Mouse (Mus musculus) left cerebral cortex, adult 2 months (tissue): Measurements from ENCODE around the gene Kifc3. TPM values are rescaled to one million over a fixed set of nuclear protein-coding genes. Genes with fewer than 3 reads are reported as not detected.

Experiments
- DNase-seq, 2 experiments: peaks; one replicate each; pipeline ENCODE4 v3.0.0; 2021 to 2022; ENCODE audit warnings: low spot score in 2 of 2, mixed read lengths in 1 of 2; ENCODE audit errors: extremely low spot score in 1 of 2
- H3K27ac ChIP-seq: fragments of 200-600 bp; 2 replicates; pipeline ENCODE4 v1.8.1; 2022
- H3K4me3 ChIP-seq: fragments of 200-600 bp; 2 replicates; pipeline ENCODE4 v1.8.1; 2022
- CTCF ChIP-seq: fragments of 200-600 bp; IDR thresholded peaks from 2 replicates; pipeline ENCODE4 v1.8.1; 2022; ENCODE audit warnings: antibody characterized with exemption, mild to moderate bottlenecking, moderate library complexity
- intact Hi-C: fragments of 180-260 bp; cut with DNase I; formaldehyde crosslinking; loops from one replicate; pipeline ENCODE4 v1.15.1; 2025
- total RNA-seq, 2 experiments: library from RNA; stranded (reverse); gene quantifications; 2 replicates each; pipeline ENCODE4 v1.2.3; 2021

The Kifc3 gene
- total RNA-seq, 2 experiments from 2014 or later, result 58.4 to 61.5 TPM

DNA sequence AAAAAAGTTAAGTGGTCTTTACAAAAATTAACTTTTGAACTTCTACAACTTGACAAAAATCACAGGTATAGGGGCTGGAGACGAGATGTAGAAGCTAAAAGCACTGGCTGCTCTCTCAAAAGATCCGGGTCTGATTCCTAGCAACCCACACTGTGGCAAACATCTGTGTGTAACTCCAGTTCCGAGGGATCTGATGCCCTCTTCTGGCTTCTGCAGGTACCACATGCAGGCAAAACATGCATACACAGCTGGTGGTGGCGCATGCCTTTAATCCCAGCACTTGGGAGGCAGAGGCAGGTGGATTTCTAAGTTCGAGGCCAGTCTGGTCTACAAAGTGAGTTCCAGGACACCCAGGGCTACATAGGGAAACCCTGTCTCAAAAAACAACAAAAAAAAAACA lies 79.2 kb downstream of the Kifc3 start:
- intact Hi-C loops, result no loop called here
- H3K27ac ChIP-seq, result no peak overlapping the region
- no peak overlapping the region for H3K4me3 ChIP-seq
- peak; percentile 38 for TF ChIP-seq CTCF
- no peak for DNase-seq

DNA sequence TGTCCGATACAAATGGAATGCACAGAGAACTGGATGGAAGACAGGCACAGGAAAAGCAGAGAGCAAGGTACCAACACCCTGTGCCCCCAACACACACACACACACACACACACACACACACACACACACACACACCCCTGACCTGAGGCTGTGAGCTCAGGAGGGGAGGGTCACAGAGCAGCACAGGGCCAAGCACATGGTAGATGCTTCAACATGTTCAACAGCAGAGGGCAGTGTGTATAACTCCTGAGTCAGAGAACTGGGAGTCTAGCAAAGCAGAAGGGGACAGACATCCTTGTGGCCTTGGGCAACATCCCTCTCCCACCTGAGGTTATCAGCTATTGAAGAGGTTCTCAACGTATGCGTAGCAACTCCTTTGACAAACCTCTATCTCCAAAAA lies 88.9 kb downstream of the Kifc3 start:
- TF ChIP-seq CTCF, result peak; percentile 61
- peak in 1 of 2 experiments; percentile 14 for DNase-seq
- intact Hi-C loops, result no loop called here
- no peak overlapping the region for H3K4me3 ChIP-seq
- H3K27ac ChIP-seq, result no peak overlapping the region

DNA sequence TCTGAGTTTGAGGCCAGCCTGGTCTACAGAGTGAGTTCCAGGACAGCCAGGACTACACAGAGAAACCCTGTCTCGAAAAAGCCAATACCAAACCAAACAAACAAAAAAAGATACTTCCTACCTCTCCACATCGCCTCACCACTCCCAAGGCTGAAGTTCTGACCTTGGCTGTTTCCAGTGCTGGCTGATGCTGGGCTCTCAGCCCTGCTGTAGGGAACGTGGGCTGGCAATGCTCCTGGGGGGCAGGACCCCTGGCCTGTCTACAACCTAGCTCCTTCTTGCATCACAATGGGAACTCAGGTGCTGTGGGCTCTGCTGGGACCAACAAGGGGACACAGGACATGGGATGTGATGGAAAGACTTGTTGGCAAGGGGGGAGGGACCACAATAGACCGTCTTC lies 89.5 kb downstream of the Kifc3 start:
- TF ChIP-seq CTCF, result no peak
- intact Hi-C loops, result no loop called here
- no peak overlapping the region for H3K27ac ChIP-seq
- H3K4me3 ChIP-seq, result no peak overlapping the region
- DNase-seq, result peak in 1 of 2 experiments; percentile 8

DNA sequence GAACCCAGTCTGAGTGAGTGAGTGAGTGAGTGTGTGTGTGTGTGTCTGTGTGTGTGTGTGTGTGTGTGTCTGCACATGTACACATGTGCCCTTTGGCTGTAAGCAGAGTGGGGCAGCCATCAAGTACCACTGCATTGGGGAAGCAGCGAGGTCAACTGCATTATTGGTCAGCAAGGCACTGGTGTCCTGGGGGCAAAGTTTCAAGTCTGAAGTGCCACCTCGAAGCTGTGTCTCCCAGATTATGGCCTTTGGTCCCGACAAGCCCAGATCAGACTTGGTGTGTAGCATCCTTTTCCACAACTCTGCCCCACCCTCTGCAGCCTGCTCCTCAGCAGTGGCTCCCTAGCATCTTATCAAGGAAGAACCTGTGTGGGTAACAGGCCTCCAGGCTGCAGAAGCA lies 90.0 kb downstream of the Kifc3 start:
- H3K4me3 ChIP-seq, result no peak overlapping the region
- TF ChIP-seq CTCF, result no peak
- no peak for DNase-seq
- H3K27ac ChIP-seq, result no peak overlapping the region
- intact Hi-C loops, result no loop called here

- no peak for TF ChIP-seq CTCF
These were observed 95.3 kb downstream of the Kifc3 start for GRCm38 (mm10) chr8:95107306-95107705.

GRCm38 (mm10) chr8:95101972-95102371 lies 100.6 kb downstream of the Kifc3 start:
- DNase-seq, result no peak
- H3K27ac ChIP-seq, result no peak overlapping the region
- no peak overlapping the region for H3K4me3 ChIP-seq
- intact Hi-C loops, result no loop called here
- peak; percentile 27 for TF ChIP-seq CTCF

More at GRCm38 (mm10) chr8:95107306-95107705, 95.3 kb downstream of the Kifc3 start:
- DNase-seq, result no peak
- intact Hi-C loops, result no loop called here
- Histone ChIP-seq H3K27ac (no peak overlapping the region), H3K4me3 (no peak overlapping the region)

GRCm38 (mm10) chr8:95099009-95099408 lies 103.6 kb downstream of the Kifc3 start:
- no peak overlapping the region for H3K4me3 ChIP-seq
- intact Hi-C loops, result loop anchor here (10.0 kb wide), 2 partner anchors 106 to 226 kb away; partner anchors contain the start of gene Kifc3
- peak; percentile 99 for TF ChIP-seq CTCF
- H3K27ac ChIP-seq, result no peak overlapping the region
- DNase-seq, result peak; percentile 70 to 74

DNA sequence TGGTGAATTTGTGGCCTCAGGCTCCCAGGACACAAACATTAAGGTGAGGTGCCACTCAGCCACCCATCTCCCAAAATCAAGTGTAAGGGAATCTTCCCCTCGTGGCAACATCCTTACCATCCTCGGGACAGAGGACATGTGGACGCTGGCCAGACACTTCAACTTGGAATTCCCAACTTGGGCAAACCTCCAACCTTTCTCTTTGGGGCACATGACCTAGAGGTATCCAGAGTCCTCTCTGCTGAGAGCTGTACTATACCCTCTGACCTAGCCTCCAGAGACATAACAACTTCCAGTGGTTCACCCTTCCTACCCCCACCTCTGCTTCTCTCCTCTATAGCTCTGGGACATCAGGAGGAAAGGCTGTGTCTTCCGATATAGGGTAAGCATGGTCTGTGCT lies 109.0 kb downstream of the Kifc3 start:
- H3K4me3 ChIP-seq, result no peak overlapping the region
- no peak overlapping the region for H3K27ac ChIP-seq
- no peak for DNase-seq
- intact Hi-C loops, result loop anchor here (10.0 kb wide), 2 partner anchors 111 to 231 kb away; partner anchors contain the start of gene Kifc3
- TF ChIP-seq CTCF, result no peak

DNA sequence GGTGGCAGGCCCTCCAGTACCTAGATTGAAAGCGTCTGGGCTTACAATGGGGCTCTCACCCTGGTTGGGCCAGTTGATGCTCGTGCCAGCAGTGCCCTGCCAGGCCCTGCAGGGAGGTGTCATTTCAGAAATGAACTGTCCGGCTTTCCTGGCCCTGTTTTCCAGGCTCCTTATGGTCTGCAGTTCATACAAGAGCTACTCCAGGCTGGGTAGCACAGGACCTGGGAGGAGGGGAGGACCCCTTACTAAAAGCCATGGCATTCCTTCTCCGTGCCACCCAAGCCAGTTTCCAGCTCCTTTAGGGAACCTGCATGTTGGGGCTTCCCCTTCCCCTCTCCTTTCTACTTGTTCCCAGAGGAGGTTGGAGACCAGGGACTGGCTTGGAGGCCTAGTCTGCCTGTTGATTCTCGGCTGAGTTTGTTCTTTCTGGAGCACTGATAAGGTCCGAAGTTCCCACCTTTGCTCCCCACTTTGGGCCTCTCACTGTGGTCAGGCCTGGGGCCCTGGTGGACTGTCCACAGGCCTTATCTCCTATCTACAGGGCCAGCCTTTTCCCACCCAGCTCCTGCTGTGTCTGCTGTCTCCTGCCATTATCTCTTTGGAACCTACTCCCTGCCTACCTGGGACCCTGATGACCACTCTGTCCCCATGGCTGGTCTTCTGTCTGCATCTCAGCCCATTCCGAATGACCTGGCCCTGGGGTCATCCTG lies 117.0 kb downstream of the Kifc3 start:
- Histone ChIP-seq H3K27ac (no peak overlapping the region), H3K4me3 (no peak overlapping the region)
- intact Hi-C loops, result no loop called here
- no peak for DNase-seq
- TF ChIP-seq CTCF, result no peak

DNA sequence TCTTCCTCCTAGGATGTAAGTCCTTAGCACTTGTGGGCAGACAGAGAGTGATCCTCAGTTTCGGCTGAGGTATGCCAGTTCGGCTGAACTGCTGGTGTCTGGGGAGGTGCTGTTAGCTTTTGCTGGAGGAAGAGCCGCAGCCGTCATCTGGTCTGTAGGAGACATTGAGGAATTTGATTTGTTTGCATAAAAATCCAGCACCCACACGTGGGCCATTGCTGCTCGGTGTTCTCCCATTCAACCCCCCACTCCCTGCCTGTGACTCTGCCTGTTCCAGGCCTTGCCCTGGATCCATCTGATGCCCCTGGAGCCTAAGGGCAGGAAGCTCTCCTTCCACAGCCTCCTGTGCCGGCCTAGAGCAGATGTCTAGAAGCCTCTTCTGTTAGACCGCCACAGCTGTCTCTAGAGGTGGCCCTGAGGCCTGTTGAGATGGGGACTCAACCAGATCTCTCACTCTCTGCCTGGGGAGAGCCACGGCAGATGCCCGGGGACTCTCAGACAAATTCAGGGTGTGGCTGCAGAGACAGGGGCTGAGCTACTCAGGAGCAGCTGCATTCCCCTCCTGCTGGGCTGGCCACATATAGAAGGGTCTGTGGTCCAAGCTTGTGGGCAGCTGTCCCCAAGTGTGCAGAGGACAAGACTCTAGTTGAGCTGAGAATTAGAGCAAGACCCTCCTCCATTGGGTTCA lies 117.7 kb downstream of the Kifc3 start:
- H3K27ac ChIP-seq, result no peak overlapping the region
- intact Hi-C loops, result loop anchor here (5.0 kb wide), 2 partner anchors 143 to 213 kb away; no protein-coding TSS in a partner anchor
- no peak for DNase-seq
- H3K4me3 ChIP-seq, result no peak overlapping the region
- TF ChIP-seq CTCF, result no peak

GRCm38 (mm10) chr8:95084261-95084660 lies 118.4 kb downstream of the Kifc3 start:
- intact Hi-C loops, result loop anchor here (5.0 kb wide), 2 partner anchors 142 to 212 kb away; no protein-coding TSS in a partner anchor
- no peak for DNase-seq
- Histone ChIP-seq H3K27ac (no peak overlapping the region), H3K4me3 (no peak overlapping the region)
- TF ChIP-seq CTCF, result no peak

DNA sequence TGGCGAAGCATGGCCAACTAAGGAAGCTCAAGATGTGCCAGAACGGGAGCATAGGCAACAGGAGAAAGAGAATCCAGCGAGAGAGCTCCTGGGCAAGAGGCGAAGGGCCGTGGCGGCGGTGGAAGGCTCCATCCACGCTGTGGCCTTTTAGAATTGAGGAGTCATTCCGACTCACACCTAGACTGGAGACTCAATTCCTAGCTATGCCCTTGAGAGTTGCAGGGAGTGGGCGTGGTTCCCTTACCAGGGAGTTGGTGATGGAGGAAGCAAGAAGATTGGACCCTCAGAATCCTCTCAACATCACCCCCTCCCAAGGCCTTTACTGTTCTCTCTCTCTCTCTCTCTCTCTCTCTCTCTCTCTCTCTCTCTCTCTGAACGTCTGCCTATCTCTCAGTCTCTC lies 121.0 kb downstream of the Kifc3 start:
- no peak for DNase-seq
- TF ChIP-seq CTCF, result no peak
- peak overlapping the region; percentile 76 for H3K4me3 ChIP-seq
- intact Hi-C loops, result loop anchor here (5.0 kb wide), 2 partner anchors 139 to 209 kb away; no protein-coding TSS in a partner anchor
- peak overlapping the region; percentile 85 for H3K27ac ChIP-seq
